Mouse (Mus musculus): ENCODE data around the gene Uchl3. TPM values are rescaled to one million over a fixed set of nuclear protein-coding genes. Genes with fewer than 3 reads are reported as not detected.

Uchl3 gene
- polyA plus RNA-seq, 1 experiment: 38.9 TPM

DNA sequence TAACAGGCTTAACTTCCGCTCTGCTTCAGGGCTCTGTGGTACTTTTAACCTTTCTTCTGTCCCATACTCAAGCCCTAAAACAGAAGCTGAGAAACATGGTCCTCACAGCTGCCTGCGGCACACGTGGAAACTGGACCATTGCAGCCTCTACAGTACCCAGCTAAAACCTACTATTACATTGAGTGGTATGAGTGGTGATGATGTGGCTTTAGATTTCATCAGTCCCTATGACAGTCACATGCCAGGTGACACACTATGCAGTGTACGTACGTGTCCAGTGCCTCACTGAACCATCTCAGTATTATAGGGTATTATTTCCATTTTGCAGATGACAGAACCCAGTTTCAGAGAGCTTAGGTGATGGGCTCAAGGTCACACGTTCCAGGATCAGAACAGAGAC is 16.4 kb upstream of the Uchl3 start:
- no peak overlapping the region for H3ac ChIP-seq (ENCODE audit: control insufficient read depth, insufficient read length, low read depth)
- no peak overlapping the region for H3K4me3 ChIP-seq (ENCODE audit: insufficient read depth, poor library complexity, severe bottlenecking)
- no peaks in the 10 kb centered on the region for H3K27me3 ChIP-seq (ENCODE audit: control insufficient read depth, insufficient read depth, insufficient read length)
- H3K79me2 ChIP-seq (ENCODE audit: control insufficient read depth, insufficient read depth): peaks cover 14% of the 10 kb centered on the region
- H3K36me3 ChIP-seq (ENCODE audit: control insufficient read depth, insufficient read depth): peaks cover 28% of the 10 kb centered on the region
- no peak for TF ChIP-seq MYOG (IDR thresholded peaks at IDR 0.05; ENCODE audit: control insufficient read depth, extremely low read depth, insufficient read length)
- no peak for TF ChIP-seq MYOD1 (IDR thresholded peaks at IDR 0.05; ENCODE audit: control insufficient read depth, insufficient read length, low read depth)
- no peak for TF ChIP-seq CEBPB (IDR thresholded peaks at IDR 0.05; ENCODE audit: low read depth)
- no peak for TF ChIP-seq CTCF (IDR thresholded peaks at IDR 0.05; ENCODE audit: control insufficient read depth, insufficient read depth, insufficient read length)
- TF ChIP-seq USF1 (IDR thresholded peaks at IDR 0.05; ENCODE audit: low read depth): no peak
- H3K79me3 ChIP-seq (ENCODE audit: low read depth): peaks cover 9% of the 10 kb centered on the region

GRCm38 (mm10) chr14:101640153-101640843 is 13.5 kb upstream of the Uchl3 start, which contains the start of gene Commd6:
Commd6 (minus strand) TSS chr14:101640686.
- Histone ChIP-seq H3ac (ENCODE audit: control insufficient read depth, insufficient read length, low read depth) (peak within 1 kb of the TSS; percentile 65), H3K27me3 (ENCODE audit: control insufficient read depth, insufficient read depth, insufficient read length) (no peaks in the 10 kb centered on the region), H3K79me2 (ENCODE audit: control insufficient read depth, insufficient read depth) (peaks cover 14% of the 10 kb centered on the region), H3K4me3 (ENCODE audit: insufficient read depth, poor library complexity, severe bottlenecking) (peak within 1 kb of the TSS; percentile 83), H3K79me3 (ENCODE audit: low read depth) (peaks cover 9% of the 10 kb centered on the region), H3K36me3 (ENCODE audit: control insufficient read depth, insufficient read depth) (peaks cover 6% of the 10 kb centered on the region)
- TF ChIP-seq MAX (IDR thresholded peaks at IDR 0.05) (peak; percentile 58), FOSL1 (IDR thresholded peaks at IDR 0.05; ENCODE audit: insufficient read depth, low read length, poor library complexity, severe bottlenecking) (no peak)

- no peak overlapping the region for H3ac ChIP-seq (ENCODE audit: control insufficient read depth, insufficient read length, low read depth)
- H3K79me2 ChIP-seq (ENCODE audit: control insufficient read depth, insufficient read depth): peaks cover 2% of the 10 kb centered on the region
- TF ChIP-seq FOSL1 (IDR thresholded peaks at IDR 0.05; ENCODE audit: insufficient read depth, low read length, poor library complexity, severe bottlenecking) (no peak), MYOG (IDR thresholded peaks at IDR 0.05; ENCODE audit: control insufficient read depth, extremely low read depth, insufficient read length) (no peak), CTCF (IDR thresholded peaks at IDR 0.05; ENCODE audit: control insufficient read depth, insufficient read depth, insufficient read length) (no peak)
Observed at GRCm38 (mm10) chr14:101644948-101645347, 8.8 kb upstream of the Uchl3 start.

DNA sequence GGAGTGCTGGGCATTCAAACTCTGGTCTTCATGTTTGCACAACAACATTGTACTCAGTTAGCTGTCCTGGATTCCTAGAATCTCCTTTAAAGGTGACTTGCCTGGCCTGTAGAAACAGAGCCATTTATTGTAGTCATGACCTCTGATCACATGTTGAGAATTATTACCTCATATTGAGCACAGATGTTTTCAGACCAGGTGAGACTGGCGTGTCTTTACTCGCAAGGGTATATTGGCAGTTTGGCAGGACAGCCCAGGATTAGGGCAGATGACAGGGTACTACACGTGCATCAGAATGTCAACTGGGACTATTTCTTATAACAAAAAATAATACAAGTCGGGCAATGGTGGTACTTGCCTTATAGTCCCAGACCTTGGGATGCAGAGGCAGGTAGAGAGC is 3.2 kb upstream of the Uchl3 start:
- H3K27me3 ChIP-seq (ENCODE audit: control insufficient read depth, insufficient read depth, insufficient read length): no peaks in the 10 kb centered on the region
- H3K36me3 ChIP-seq (ENCODE audit: control insufficient read depth, insufficient read depth): no peaks in the 10 kb centered on the region
- H3K4me3 ChIP-seq (ENCODE audit: insufficient read depth, poor library complexity, severe bottlenecking): no peak overlapping the region
- H3K79me3 ChIP-seq (ENCODE audit: low read depth): peaks cover 9% of the 10 kb centered on the region
- peaks cover 15% of the 10 kb centered on the region for H3K79me2 ChIP-seq (ENCODE audit: control insufficient read depth, insufficient read depth)
- TF ChIP-seq MAX (IDR thresholded peaks at IDR 0.05): no peak
- no peak for TF ChIP-seq USF1 (IDR thresholded peaks at IDR 0.05; ENCODE audit: low read depth)
- TF ChIP-seq CTCF (IDR thresholded peaks at IDR 0.05; ENCODE audit: control insufficient read depth, insufficient read depth, insufficient read length): no peak
- no peak for TF ChIP-seq MYOD1 (IDR thresholded peaks at IDR 0.05; ENCODE audit: control insufficient read depth, insufficient read length, low read depth)
- no peak for TF ChIP-seq FOSL1 (IDR thresholded peaks at IDR 0.05; ENCODE audit: insufficient read depth, low read length, poor library complexity, severe bottlenecking)
- no peak for TF ChIP-seq MYOG (IDR thresholded peaks at IDR 0.05; ENCODE audit: control insufficient read depth, extremely low read depth, insufficient read length)
- TF ChIP-seq CEBPB (IDR thresholded peaks at IDR 0.05; ENCODE audit: low read depth): no peak
- no peak overlapping the region for H3ac ChIP-seq (ENCODE audit: control insufficient read depth, insufficient read length, low read depth)

More at GRCm38 (mm10) chr14:101644948-101645347, 8.8 kb upstream of the Uchl3 start:
- no peak overlapping the region for H3K4me3 ChIP-seq (ENCODE audit: insufficient read depth, poor library complexity, severe bottlenecking)
- no peaks in the 10 kb centered on the region for H3K27me3 ChIP-seq (ENCODE audit: control insufficient read depth, insufficient read depth, insufficient read length)
- no peaks in the 10 kb centered on the region for H3K36me3 ChIP-seq (ENCODE audit: control insufficient read depth, insufficient read depth)
- H3K79me3 ChIP-seq (ENCODE audit: low read depth): no peaks in the 10 kb centered on the region

GRCm38 (mm10) chr14:101652571-101652970 is 1.2 kb upstream of the Uchl3 start:
- no peak overlapping the region for H3ac ChIP-seq (ENCODE audit: control insufficient read depth, insufficient read length, low read depth)
- TF ChIP-seq FOSL1 (IDR thresholded peaks at IDR 0.05; ENCODE audit: insufficient read depth, low read length, poor library complexity, severe bottlenecking) (no peak), MAX (IDR thresholded peaks at IDR 0.05) (no peak), MYOD1 (IDR thresholded peaks at IDR 0.05; ENCODE audit: control insufficient read depth, insufficient read length, low read depth) (no peak), CEBPB (IDR thresholded peaks at IDR 0.05; ENCODE audit: low read depth) (no peak), USF1 (IDR thresholded peaks at IDR 0.05; ENCODE audit: low read depth) (no peak), CTCF (IDR thresholded peaks at IDR 0.05; ENCODE audit: control insufficient read depth, insufficient read depth, insufficient read length) (no peak), MYOG (IDR thresholded peaks at IDR 0.05; ENCODE audit: control insufficient read depth, extremely low read depth, insufficient read length) (no peak)
- no peaks in the 10 kb centered on the region for H3K27me3 ChIP-seq (ENCODE audit: control insufficient read depth, insufficient read depth, insufficient read length)
- no peak overlapping the region for H3K4me3 ChIP-seq (ENCODE audit: insufficient read depth, poor library complexity, severe bottlenecking)
- peaks cover 34% of the 10 kb centered on the region for H3K79me2 ChIP-seq (ENCODE audit: control insufficient read depth, insufficient read depth)
- H3K79me3 ChIP-seq (ENCODE audit: low read depth): peaks cover 15% of the 10 kb centered on the region
- peaks cover 3% of the 10 kb centered on the region for H3K36me3 ChIP-seq (ENCODE audit: control insufficient read depth, insufficient read depth)

- Histone ChIP-seq H3K79me2 (ENCODE audit: control insufficient read depth, insufficient read depth) (peaks cover 42% of the 10 kb centered on the region), H3ac (ENCODE audit: control insufficient read depth, insufficient read length, low read depth) (peak overlapping the region; percentile 83), H3K27me3 (ENCODE audit: control insufficient read depth, insufficient read depth, insufficient read length) (no peaks in the 10 kb centered on the region), H3K79me3 (ENCODE audit: low read depth) (peaks cover 15% of the 10 kb centered on the region), H3K36me3 (ENCODE audit: control insufficient read depth, insufficient read depth) (peaks cover 3% of the 10 kb centered on the region), H3K4me3 (ENCODE audit: insufficient read depth, poor library complexity, severe bottlenecking) (peak overlapping the region; percentile 83)
- TF ChIP-seq MYOD1 (IDR thresholded peaks at IDR 0.05; ENCODE audit: control insufficient read depth, insufficient read length, low read depth) (no peak), MAX (IDR thresholded peaks at IDR 0.05) (no peak), MYOG (IDR thresholded peaks at IDR 0.05; ENCODE audit: control insufficient read depth, extremely low read depth, insufficient read length) (no peak), USF1 (IDR thresholded peaks at IDR 0.05; ENCODE audit: low read depth) (no peak), FOSL1 (IDR thresholded peaks at IDR 0.05; ENCODE audit: insufficient read depth, low read length, poor library complexity, severe bottlenecking) (no peak), CEBPB (IDR thresholded peaks at IDR 0.05; ENCODE audit: low read depth) (no peak)
Observed at GRCm38 (mm10) chr14:101654526-101654909, 751 bp downstream of the Uchl3 start.

All from C2C12 (cell line).